Comparison of ENCODE assay signal across 17 mouse cellular contexts in genomic region chrX:94420210-94420609, GRCm38 (mm10). TPM values are rescaled to one million over a fixed set of nuclear protein-coding genes. Genes with fewer than 3 reads are reported as not detected.
DNase-seq lines count a peak whose midpoint lies in the region; TF ChIP-seq lines count a peak whose summit lies in the region.
"Had no signal": no experiment of that assay in that cellular context is flagged by ENCODE, and none has a peak within 500 bp of the region (broad histone marks: within the 10 kb centered on the region; RNA-seq: fewer than 3 reads in every experiment).

No protein-coding gene starts in this region.

- TF ChIP-seq POLR2A in CH12.LX (IDR thresholded peaks at IDR 0.05; ENCODE audit: low read depth, low read length) = no peak

- DNase-seq in cerebellum, postnatal 14 days = peak; percentile 7 to 10
- no peak for DNase-seq in cerebellum, adult 9-11 months
- no peak for DNase-seq in left cerebral cortex, adult 2 months (ENCODE audit: extremely low spot score in 1 of 2, low spot score in 2 of 2)
- no peak for DNase-seq in left cerebral cortex, adult 11 months (ENCODE audit: low spot score)
- DNase-seq in CH12.LX (ENCODE audit: extremely low read depth) = no peak
- DNase-seq in embryo, embryonic 11 days = peak; percentile 3
- DNase-seq in heart, postnatal 25 days (ENCODE audit: low spot score) = no peak
- no peak for DNase-seq in urinary bladder, postnatal 25 days (ENCODE audit: low spot score)
- DNase-seq: B cell, adult 2 months; liver; thymus, postnatal 14 days had no signal

- no peak overlapping the region for H3K27ac ChIP-seq in left cerebral cortex, adult 2 months
- no peak overlapping the region for H3K27ac ChIP-seq in CH12.LX (ENCODE audit: insufficient read depth, low read depth)
- H3K27ac ChIP-seq: heart, embryonic 10.5 days; hindbrain, embryonic 14.5 days had no signal

- no peak overlapping the region for H3K4me3 ChIP-seq in left cerebral cortex, adult 2 months
- no peak overlapping the region for H3K4me3 ChIP-seq in CH12.LX (replicated peaks in 1 of 3; ENCODE audit: low read depth in 2 of 3, low read length in 2 of 3, poor library complexity in 1 of 3)
- H3K4me3 ChIP-seq: heart, embryonic 10.5 days had no signal

- peaks cover 13 to 37% of the 10 kb centered on the region in 2 experiments for H3K36me3 ChIP-seq in CH12.LX (replicated peaks in 1 of 2; ENCODE audit: control insufficient read depth in 1 of 2, insufficient read depth in 1 of 2, low read length in 1 of 2)

- dilution Hi-C loops in CH12.LX (cut with MboI; ENCODE audit: extremely low pct_ligation_motif_present, extremely low pct_unique_long_range_greater_than_20kb, low sequenced_read_pairs) = no loop called here

- H3K9ac ChIP-seq in CH12.LX (ENCODE audit: insufficient read depth, low read depth) = no peak overlapping the region
- H3K9ac ChIP-seq: hindbrain, embryonic 14.5 days had no signal

- H3K27me3 ChIP-seq in CH12.LX (replicated peaks) = no peaks in the 10 kb centered on the region

- TF ChIP-seq EP300 in CH12.LX (IDR thresholded peaks at IDR 0.05; ENCODE audit: low read length) = no peak

- H3K9me3 ChIP-seq in CH12.LX (replicated peaks; ENCODE audit: low read length) = no peaks in the 10 kb centered on the region
- H3K9me3 ChIP-seq: heart, embryonic 10.5 days had no signal

- no peak overlapping the region for H3K4me2 ChIP-seq in CH12.LX (ENCODE audit: insufficient read depth, low read depth, poor library complexity, severe bottlenecking)
- H3K4me2 ChIP-seq: hindbrain, embryonic 14.5 days had no signal

- no peak; the same call in none of the 2 replicates for TF ChIP-seq RAD21 in CH12.LX (IDR thresholded peaks at IDR 0.05; ENCODE audit: low read depth, low read length)

- no peaks in the 10 kb centered on the region for H3K4me1 ChIP-seq in CH12.LX (ENCODE audit: control insufficient read depth in 1 of 2, insufficient read depth in 2 of 2)
- H3K4me1 ChIP-seq: heart, embryonic 10.5 days had no signal

- peak; percentile 39 for TF ChIP-seq CTCF in left cerebral cortex, adult 2 months (IDR thresholded peaks at IDR 0.05)
- peak; percentile 16 to 22; a peak in 1 of 4 replicates for TF ChIP-seq CTCF in CH12.LX (conservative IDR thresholded peaks at IDR 0.05 in 1 of 2, IDR thresholded peaks at IDR 0.05 in 1 of 2; ENCODE audit: low read depth in 2 of 2, low read length in 2 of 2)

- H3K79me2 ChIP-seq in CH12.LX (replicated peaks; ENCODE audit: control insufficient read depth, extremely low read depth, insufficient read depth, poor library complexity, severe bottlenecking) = no peaks in the 10 kb centered on the region

- intact Hi-C loops in left cerebral cortex, adult 2 months (cut with DNase I) = no loop called here
- intact Hi-C loops in heart, postnatal 25 days (cut with DNase I) = no loop called here

- in situ Hi-C loops in CH12.LX (cut with MboI; ENCODE audit: low pct_ligation_motif_present, low pct_unique_long_range_greater_than_20kb, low sequenced_read_pairs) = no loop called here

TF ChIP-seq in CH12.LX, 34 proteins besides CTCF, POLR2A, EP300 and RAD21:
- TF ChIP-seq SMC3 (IDR thresholded peaks at IDR 0.05; ENCODE audit: low read depth, low read length) (0 out of 2 replicates have a peak, but pooled peaks have one; percentile 10), POLR2AphosphoS2 (IDR thresholded peaks at IDR 0.05; ENCODE audit: low read depth, low read length) (no peak), KAT2A (IDR thresholded peaks at IDR 0.05; ENCODE audit: insufficient replicate concordance, low read length) (no peak), ZNF384 (IDR thresholded peaks at IDR 0.05; ENCODE audit: low read depth, low read length) (no peak), MAZ (IDR thresholded peaks at IDR 0.05; ENCODE audit: low read depth, low read length) (no peak)

RNA-seq across cellular contexts. Expression of gene Apoo, which starts 53.3 kb away (rescaled TPM):
- 10 to 100 TPM; 56.6 to 74.0 TPM for total RNA-seq in left cerebral cortex, adult 2 months (2021)
- 21.3 and 31.5 TPM in 2 replicates for total RNA-seq in CH12.LX (2012; rRNA removed)
- 89.8 and 100 TPM in 2 replicates for total RNA-seq in CH12.LX (2014; rRNA removed)
- 41.3 and 42.4 TPM in 2 replicates for polyA plus RNA-seq in CH12.LX (2012; ENCODE audit: insufficient read length, low read depth)
- 100 to 1,000 TPM; 207 to 242 TPM for total RNA-seq in heart, postnatal 25 days (2021)

RNA-seq across cellular contexts. Expression of gene Fam90a1b, which starts 53.6 kb away (rescaled TPM):
- not detected for total RNA-seq in left cerebral cortex, adult 2 months (2021)
- 0.08 TPM in 1 of 2 replicates, not detected in the other for total RNA-seq in CH12.LX (2012; rRNA removed)
- not detected in 2 replicates for total RNA-seq in CH12.LX (2014; rRNA removed)
- not detected in 2 replicates for polyA plus RNA-seq in CH12.LX (2012; ENCODE audit: insufficient read length, low read depth)
- total RNA-seq in heart, postnatal 25 days (2021) = not detected
- total RNA-seq: neutrophil, adult 5-6 weeks had no signal
- polyA plus RNA-seq: activated CD4-positive, CD25-positive, alpha-beta regulatory T cell, adult 4 months; embryonic facial prominence, embryonic 14.5 days; spleen, adult 2 months had no signal

Comparison
In these comparisons a context has a peak if more than half of its experiments do, and no peak if none do; other contexts are left out.
1. DNase-seq: peak in cerebellum, postnatal 14 days (2 of 2) and embryo, embryonic 11 days (single experiment); none in cerebellum, adult 9-11 months (single experiment), left cerebral cortex, adult 2 months (0 of 2), left cerebral cortex, adult 11 months (single experiment), CH12.LX (single experiment), heart, postnatal 25 days (single experiment) and urinary bladder, postnatal 25 days (single experiment).